Mouse (Mus musculus): Measurements from ENCODE around the gene Nrxn2.

The Nrxn2 gene

DNA sequence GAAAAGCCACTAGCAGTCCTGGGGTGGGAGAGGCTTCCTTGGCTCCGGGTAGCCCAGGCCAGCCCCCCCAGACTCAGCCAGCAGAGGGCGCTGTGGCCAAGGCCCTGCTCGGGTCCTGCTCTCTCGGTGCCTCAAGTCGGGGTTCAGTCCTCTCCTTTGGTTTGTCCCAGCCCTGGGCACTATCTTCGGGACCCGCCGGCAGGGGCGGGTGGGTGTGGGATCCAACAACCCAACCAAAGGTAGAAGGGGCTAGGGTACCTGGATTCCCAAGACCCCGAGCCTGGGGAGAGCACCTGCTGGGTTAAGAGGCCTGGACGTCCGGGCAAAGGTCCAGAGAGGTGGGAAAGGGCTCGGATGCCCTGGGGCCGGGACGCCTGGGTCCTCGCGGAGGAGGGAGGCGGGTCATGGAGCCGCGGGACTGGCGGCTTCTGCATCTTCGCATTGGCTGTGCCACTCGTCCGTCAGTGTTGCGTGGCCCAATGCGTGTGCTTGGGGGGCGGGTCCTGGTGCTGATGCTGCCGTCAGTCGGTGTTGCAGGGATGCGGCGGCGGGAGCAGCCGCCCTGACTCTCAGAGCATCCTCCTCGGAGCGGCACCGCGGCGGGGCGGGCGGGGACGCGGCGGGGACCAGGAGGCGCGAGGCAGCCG is at the start of gene Nrxn2:
Gene Nrxn2 (plus strand): TSS at position 499 of the 647 bp plus-strand sequence.
- peak; percentile 65 to 74 for DNase-seq

DNA sequence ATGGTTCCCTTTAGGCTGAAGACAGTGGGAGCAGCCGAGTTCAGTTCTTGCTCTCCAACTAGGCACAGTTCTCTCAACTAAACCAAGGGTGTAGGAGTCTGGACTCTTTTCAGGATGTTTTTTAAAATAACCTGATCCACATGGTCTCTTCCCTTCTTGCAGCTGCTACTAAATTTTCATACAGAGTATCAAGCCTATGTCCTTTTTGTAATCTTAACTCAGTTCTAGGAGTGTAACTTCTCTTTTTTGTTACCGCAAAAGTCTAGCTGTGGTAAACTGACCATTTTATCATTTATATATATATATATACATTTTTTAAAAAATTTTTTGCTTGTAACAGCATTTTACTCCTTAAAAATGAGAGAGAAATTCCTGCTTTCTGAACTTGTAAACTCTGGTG is 48.4 kb upstream of the Nrxn2 start:
- no peak for DNase-seq

DNA sequence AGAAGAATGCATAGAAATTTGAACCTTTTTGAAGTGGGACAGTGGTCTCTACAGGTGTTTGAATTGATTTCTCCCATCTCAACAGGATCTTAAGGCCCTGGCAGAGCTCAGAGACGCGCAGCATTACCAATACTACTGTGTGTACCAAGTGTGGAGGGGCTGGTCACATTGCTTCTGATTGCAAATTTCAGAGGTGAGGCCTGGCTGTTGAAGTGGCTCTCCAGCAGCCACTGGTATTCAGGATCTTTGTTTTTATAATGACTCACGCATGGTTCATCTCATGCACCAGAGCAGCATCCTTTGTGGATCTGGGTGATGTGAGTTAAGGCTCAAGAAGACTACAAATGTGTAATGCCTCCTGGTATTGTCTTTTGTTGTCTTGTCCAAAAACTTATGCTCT is 46.1 kb upstream of the Nrxn2 start:
- DNase-seq, result no peak

DNA sequence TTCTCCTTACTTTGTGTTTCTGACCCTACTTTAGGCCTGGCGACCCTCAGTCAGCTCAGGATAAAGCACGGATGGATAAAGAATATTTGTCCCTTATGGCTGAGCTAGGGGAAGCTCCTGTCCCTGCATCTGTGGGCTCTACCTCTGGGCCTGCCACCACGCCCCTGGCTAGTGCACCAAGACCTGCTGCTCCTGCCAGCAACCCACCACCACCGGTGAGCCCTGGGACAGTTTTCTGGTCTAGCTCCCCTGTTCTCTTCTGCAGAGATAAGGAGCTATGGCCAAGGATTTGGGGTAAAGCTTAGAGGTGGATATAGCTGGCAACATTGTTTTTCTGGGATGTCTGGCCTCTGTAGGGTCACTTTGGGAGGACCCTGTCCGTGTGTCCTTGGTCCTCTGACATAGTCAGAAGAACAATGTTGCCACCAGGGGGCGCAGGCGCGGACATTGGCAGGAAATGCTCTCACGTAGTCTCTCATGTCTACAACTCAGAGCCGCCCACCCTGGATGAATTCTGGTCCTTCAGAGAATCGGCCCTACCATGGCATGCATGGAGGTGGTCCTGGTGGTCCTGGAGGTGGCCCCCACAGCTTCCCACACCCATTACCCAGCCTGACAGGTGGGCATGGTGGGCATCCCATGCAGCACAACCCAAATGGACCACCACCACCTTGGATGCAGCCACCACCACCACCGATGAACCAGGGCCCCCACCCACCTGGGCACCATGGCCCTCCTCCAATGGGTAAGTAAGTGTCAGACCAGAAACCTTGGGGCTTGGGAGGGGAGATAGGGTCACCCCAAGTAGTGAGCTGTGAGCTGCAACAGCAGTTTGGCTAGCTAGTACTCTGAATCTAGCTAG is 44.8 kb upstream of the Nrxn2 start:
- DNase-seq, result peak; percentile 40 to 78

DNA sequence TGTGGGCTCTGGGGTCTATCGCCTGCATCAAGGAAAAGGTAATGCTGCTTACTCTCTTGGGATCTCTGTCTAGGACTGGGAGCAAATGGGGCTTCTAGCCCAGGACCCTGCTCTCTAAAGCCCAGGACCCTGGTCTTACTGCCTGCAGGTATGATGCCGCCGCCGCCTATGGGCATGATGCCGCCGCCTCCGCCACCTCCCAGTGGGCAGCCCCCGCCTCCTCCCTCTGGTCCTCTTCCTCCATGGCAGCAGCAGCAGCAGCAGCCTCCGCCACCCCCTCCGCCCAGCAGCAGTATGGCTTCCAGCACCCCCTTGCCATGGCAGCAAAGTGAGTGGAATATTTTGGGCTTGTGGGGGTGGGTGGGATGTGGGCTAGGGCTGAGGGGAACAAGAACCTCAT is 44.0 kb upstream of the Nrxn2 start:
- no peak for DNase-seq

DNA sequence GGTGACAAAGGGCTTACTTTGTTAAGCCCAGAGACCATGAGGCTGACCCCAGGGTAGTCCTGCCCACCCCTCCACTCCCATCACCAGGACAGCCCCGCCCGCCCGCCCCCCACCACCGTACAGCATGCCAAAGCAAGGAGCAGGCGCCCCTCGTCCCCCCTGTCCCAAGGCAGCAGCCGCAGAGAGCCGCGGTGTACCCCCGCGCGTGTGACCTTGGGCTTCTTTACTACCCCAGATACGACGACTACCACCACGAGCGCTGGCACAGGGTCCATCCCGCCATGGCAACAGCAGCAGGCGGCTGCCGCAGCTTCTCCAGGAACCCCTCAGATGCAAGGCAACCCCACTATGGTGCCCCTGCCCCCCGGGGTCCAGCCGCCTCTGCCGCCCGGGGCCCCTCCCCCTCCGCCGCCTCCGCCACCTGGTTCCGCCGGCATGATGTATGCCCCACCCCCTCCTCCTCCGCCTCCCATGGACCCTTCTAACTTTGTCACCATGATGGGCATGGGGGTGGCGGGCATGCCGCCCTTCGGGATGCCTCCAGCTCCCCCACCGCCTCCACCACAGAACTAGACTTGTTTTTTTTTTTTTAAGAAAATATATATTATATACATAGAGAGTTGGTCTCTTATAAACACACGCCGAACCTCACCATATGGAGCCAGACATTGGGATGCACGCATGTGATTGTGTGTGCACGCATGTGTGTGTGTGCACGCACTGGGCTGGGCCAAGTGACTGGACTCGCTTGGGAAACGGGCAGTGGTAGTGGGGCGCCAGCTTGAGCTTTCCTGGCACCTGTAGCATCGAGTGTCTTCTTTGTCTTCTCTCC is 42.9 kb upstream of the Nrxn2 start:
- DNase-seq, result no peak

DNA sequence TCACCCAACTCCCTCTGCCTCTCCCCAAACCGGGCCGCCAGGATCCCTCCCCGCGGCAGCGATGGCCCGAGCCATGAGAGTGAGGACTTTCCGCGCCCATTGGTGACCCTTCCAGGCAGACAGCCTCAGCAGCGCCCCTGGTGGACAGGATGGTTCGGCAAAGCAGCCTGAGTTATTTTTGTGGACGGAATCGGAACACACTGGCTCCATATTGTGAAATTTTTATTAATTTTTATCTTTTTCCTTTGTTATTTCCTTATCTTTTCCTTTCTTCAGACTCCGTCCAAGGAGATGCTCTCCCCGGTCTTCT is 42.3 kb upstream of the Nrxn2 start:
- DNase-seq, result peak in 1 of 2 experiments; percentile 53

DNA sequence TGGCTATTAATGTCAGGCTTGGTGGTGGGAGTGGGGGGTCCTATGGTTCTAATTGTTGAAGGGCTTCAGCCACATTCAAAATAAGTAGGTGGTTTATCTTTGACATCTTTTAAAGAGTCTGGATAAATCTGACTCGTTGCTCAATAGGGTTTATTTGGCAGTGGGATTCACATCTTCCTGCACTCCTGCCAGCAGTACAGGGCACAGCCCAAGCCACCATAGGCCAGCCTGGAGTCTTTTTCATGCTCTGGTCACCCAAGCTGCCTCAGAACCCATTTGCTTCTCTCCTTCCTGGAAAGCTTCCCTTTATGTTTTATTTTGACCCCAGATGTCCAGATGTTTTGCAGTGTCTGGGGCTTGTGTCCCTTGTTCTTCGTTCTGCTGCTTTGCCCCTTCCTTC is 41.9 kb upstream of the Nrxn2 start:
- no peak for DNase-seq

DNA sequence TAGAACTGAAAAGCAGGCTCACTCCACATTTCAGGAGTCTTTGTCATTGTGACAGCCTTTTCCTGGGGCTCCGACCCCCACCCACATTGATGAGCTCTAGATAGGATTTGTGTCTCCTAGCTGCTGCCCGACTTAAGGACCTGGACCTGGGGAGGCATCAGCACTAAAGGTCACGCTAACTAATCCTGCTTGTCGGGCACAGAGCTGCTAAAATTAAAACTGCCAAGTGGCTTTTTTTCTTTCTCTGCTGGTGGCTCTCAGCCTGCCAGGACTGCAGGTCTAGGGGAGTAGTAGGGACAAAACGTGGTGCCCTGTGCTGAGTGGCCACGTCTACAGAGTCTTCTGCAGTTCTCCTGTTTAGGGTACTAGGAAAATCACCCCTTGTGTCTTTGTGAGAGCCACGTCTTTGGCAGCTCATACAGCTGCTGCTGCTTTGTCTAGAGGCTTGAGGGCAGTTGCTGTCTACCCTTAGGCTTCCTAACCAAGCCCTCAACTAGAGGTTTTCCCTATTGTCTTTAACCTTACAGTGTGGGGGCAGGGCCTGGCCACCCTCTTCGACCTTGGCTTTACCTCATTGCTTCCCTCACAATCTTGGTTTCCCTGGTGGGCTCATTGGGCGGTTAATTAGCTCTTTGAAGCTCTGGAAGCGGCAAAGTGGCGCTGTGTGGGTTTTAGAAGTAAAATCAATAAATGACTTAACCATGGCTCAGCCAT is 41.0 kb upstream of the Nrxn2 start:
- no peak for DNase-seq

DNA sequence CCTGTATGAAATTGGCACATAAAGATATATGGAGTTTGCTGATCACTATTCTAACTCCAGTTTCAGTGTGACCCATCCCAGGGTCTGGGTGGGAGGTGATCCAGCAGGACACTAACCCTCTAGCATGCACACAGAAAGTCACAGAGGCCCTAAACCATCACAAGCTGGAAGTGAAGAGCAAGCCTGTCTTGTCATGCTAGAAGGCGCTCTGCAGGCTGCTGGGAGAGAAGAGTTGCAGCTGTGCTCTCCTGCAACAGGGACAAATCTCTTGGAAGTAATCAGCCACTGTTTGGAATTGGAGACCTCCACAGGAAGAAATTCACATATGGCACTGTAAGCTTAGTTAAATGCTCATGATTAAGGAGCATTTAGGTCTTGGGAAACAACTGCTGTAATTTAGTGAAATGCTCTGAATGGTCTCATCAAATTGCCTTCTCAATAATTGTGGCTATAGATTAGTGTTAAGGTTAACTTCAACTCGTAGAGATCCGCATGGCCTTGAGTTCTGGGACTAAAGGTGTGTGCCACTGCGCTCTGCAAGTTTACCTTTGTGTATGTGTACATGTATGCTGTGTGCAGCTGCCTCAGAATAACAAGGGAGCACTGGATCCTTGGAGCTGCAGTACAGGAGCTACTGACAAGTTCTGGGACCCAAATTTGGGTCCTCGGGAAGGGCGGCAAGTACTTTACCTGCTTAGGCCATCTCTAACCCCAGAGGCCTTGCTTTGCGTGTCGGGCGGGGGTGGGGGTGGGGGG is 37.9 kb upstream of the Nrxn2 start:
- no peak for DNase-seq

DNA sequence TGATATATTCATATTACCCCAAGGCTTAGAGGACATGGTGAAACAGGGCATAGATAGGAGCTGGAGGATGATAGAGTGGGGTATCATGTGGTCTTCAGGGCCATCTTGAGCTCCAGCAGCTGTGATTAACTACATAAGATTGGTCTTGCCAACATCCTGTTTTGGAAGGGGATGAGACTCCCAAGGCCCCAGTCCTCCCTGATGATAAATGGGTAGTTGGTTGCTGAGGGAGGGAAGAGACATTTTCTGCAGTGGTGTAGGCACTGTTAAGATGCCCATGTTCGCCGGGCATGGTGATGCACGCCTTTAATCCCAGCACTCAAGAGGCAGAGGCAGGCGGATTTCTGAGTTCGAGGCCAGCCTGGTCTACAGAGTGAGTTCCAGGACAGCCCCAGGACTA is 37.3 kb upstream of the Nrxn2 start:
- DNase-seq, result no peak

DNA sequence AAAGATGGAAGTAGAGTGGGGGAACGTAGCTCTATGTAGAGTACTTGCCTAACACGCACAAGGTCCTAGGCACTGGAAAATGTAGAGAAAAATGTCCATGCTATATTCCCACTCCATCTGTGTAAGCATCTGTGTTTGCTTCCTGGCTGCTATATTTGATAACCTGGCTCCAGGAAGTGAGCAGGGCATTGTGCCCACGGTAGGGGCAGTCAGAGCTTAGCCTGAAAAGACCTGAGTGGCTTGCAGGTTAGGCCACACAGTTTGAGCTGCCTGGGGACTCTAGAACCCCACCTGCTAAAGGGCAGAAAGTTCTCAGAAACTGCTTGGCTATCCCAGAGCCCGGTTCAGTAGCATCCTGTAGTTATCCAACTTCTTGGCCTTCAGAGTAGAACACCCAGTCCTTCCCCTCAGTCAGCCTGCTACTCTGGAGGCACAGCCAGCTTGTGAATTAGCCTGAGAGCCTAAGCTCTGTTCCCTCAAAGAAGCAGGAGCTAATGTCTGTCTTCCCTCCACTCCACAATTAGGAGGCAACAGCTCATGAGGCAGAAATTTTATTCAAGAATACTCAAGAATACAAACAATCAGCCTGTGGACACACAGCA is 36.1 kb upstream of the Nrxn2 start:
- DNase-seq, result no peak

DNA sequence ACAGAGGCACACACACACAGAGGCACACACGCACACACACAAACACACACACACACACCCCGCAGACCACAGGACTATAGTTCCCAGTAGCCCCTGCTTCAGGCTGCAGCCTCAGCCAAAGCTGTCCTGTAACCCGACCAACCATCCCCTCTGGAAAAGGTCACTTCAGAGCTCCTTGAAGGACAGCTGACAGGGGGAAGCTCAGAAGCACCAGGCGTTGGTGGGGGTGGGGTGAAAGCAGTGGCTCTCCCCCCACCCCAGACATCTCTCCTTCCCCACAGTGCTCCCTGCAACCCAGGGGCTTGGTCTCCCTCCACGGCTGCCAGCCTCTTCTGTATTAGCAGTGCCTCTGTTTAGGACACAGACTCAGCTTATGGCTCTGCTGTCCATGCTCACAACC is 35.1 kb upstream of the Nrxn2 start:
- no peak for DNase-seq

DNA sequence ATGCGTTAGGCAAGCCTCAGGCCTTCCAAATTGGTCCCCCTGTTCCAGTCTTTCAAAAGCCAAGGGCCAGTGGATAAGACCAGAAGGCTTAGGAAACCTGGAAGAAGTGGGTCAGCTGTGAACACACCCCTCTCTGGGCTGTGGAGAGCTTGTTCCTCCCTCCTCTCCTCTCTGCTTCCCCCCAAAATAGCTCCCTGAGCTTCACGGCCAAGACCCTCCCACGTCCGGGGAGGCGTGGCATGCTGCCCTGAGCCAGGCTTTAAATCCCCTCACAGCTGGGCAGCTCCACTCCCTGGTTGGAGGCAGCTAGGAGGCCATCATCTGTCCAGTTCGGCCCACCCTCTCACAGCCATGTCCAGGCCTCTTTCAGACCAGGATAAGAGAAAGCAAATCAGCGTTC is 34.4 kb upstream of the Nrxn2 start, which contains the start of gene Pygm:
Gene Pygm (plus strand): TSS at position 272 of the 400 bp plus-strand sequence.
- peak; percentile 48 to 52 for DNase-seq

DNA sequence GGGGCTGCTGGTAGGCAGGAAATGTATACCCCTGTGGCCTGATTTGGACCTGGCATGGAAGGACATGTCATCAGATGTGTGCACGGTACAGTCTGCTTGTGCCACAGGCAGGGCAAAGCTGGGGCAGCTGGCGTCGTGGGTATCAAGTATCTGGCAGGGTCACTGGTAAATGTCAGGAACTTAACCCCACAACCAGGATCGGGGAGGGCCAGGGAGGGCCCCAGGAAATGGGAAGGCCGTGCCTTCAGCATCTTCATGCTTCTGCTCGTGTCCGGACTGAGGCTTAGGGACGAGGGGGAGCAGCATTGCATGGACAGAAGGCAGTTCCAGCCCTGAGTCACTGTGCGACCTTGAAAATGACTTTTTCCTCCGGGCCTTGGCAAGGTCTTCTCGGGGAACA is 33.6 kb upstream of the Nrxn2 start:
- no peak for DNase-seq

DNA sequence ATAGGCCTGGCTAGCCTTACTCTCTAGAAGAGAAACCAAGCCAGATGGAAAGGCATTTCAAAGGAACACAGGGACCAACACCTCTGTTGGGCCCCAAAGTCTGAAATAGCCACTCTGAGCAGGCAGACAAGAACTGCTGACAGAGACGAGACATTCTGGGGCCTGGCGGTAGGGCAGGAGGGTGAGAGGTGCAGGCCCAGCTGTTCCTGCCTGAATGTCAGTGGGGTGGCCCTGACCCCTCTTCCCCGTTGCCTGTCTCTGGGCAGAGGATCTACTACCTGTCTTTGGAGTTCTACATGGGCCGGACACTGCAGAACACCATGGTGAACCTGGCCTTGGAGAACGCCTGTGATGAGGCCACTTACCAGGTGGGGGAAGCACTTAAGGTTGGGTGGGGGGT is 33.1 kb upstream of the Nrxn2 start:
- DNase-seq, result no peak

DNA sequence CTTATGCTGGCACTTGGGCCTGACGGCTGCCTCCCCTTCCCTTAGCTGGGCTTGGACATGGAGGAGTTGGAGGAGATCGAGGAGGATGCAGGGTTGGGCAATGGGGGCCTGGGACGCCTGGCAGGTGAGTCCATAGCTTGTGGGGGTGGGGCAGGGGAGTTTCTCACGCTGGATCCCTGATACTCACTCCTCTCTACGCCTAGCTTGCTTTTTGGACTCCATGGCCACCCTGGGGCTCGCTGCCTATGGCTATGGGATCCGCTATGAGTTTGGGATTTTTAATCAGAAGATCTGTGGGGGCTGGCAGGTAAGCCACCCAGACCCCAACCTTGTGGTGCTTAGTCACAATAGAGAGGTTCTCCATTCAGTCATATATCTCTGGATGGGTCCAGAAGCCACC is 32.7 kb upstream of the Nrxn2 start:
- DNase-seq, result no peak

DNA sequence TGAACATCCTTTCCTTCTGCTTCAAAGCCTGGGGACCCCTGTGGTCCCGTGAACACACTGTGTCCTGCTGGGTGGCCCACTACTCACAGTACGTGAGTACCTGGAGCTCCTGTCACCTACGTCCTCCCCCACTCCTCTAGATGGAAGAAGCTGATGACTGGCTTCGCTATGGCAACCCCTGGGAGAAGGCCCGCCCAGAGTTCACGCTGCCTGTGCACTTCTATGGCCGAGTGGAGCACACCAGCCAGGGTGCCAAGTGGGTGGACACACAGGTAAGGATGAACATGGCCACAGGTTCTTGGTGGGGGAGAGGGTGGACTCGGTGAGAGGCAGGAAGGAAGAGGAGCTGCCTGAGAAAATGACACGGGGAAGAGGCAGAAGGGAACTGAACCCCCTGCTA is 32.3 kb upstream of the Nrxn2 start:
- DNase-seq, result no peak

DNA sequence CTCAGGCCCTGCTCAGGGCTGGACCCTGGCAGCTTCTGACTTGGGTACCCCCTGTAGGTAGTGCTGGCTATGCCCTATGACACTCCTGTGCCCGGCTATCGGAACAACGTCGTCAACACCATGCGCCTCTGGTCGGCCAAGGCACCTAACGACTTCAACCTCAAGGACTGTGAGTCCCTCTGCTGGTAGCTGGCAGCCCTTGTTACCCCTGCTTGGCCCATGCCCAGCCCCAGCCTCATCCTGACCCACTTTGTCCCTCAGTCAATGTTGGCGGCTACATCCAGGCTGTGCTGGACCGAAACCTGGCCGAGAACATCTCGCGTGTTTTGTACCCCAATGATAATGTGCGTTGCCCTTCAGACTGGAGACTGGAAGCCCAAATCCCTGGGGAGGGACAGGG is 30.5 kb upstream of the Nrxn2 start:
- no peak for DNase-seq

DNA sequence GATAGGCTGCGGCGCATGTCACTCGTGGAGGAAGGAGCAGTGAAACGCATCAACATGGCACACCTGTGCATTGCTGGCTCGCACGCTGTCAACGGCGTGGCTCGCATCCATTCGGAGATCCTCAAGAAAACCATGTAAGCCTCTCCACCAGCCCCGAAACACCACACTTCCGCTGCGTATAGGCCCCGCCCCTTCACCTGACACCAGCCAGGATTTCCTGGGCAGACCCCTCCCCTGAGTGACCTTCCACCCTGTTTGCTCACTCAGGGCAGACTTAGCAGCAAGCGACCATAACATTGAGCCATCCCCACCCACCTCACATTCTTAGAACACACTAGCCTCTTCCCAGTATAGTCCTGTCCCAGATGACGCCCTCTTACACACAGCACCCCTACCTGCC is 28.7 kb upstream of the Nrxn2 start:
- DNase-seq, result no peak

DNA sequence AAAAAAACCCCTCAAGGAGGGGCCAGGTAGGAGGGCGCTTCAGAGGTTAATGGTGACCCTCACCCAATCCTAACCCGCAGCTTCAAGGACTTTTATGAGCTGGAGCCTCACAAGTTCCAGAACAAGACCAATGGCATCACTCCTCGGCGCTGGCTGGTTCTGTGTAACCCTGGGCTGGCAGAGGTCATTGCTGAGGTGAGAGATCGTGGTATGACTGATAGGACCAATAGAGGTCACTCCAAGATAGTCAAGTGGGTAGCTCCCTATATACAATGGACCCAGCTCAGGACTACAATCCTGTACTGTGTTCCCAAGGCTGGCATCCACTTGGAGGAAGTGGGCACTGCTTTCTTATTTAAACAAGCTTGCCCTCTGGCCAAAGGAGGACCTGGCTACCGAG is 28.3 kb upstream of the Nrxn2 start:
- no peak for DNase-seq
